Mouse (Mus musculus): ENCODE results near the gene Mrps36. TPM values are rescaled to one million over a fixed set of nuclear protein-coding genes. Genes with fewer than 3 reads are reported as not detected.
"Not testable (repeated sequence)": the region's sequence is repeated elsewhere in the genome, so short reads cannot be mapped to it uniquely, and the experiment has no call there.

Gene Mrps36
- total RNA-seq (2022), result 100 to 1,000 TPM; 111 to 125 (median 118) TPM

GRCm38 (mm10) chr13:100744036-100744744 is at the start of gene Mrps36:
TSS of gene Mrps36 (minus strand) at chr13:100744659.
- peak; percentile 91 to 93 for DNase-seq (ENCODE audit: low spot score in 2 of 2)

- DNase-seq (ENCODE audit: low spot score in 2 of 2), result no peak
These were observed 44.6 kb upstream of the Mrps36 start for GRCm38 (mm10) chr13:100789083-100789482.

GRCm38 (mm10) chr13:100788057-100788456 is 43.6 kb upstream of the Mrps36 start:
- not testable (repeated sequence) for DNase-seq (ENCODE audit: low spot score in 2 of 2)

GRCm38 (mm10) chr13:100787316-100788010 is 43.0 kb upstream of the Mrps36 start:
- no peak for DNase-seq (ENCODE audit: low spot score in 2 of 2)

GRCm38 (mm10) chr13:100786414-100786867 is 42.0 kb upstream of the Mrps36 start, which contains the start of gene Ccnb1:
TSS of gene Ccnb1 (minus strand) at chr13:100786570.
- DNase-seq (ENCODE audit: low spot score in 2 of 2), result peak; percentile 81 to 87

GRCm38 (mm10) chr13:100785806-100786413 is 41.5 kb upstream of the Mrps36 start:
- no peak for DNase-seq (ENCODE audit: low spot score in 2 of 2)

GRCm38 (mm10) chr13:100777491-100777890 is 33.0 kb upstream of the Mrps36 start:
- DNase-seq (ENCODE audit: low spot score in 2 of 2), result no peak

GRCm38 (mm10) chr13:100776710-100777109 is 32.3 kb upstream of the Mrps36 start:
- DNase-seq (ENCODE audit: low spot score in 2 of 2), result no peak

GRCm38 (mm10) chr13:100776056-100776419 is 31.6 kb upstream of the Mrps36 start:
- no peak for DNase-seq (ENCODE audit: low spot score in 2 of 2)

GRCm38 (mm10) chr13:100775252-100776055 is 31.0 kb upstream of the Mrps36 start, which contains the start of gene Cenph:
TSS of gene Cenph (minus strand) at chr13:100775899.
- DNase-seq (ENCODE audit: low spot score in 2 of 2), result peak; percentile 65 to 66

GRCm38 (mm10) chr13:100774704-100775103 is 30.2 kb upstream of the Mrps36 start:
- DNase-seq (ENCODE audit: low spot score in 2 of 2), result no peak

- DNase-seq (ENCODE audit: low spot score in 2 of 2), result no peak
These were observed 10.9 kb upstream of the Mrps36 start for GRCm38 (mm10) chr13:100755329-100755728.

- no peak for DNase-seq (ENCODE audit: low spot score in 2 of 2)
These were observed 9.7 kb upstream of the Mrps36 start for GRCm38 (mm10) chr13:100754186-100754585.

- DNase-seq (ENCODE audit: low spot score in 2 of 2), result no peak
These were observed 8.6 kb upstream of the Mrps36 start for GRCm38 (mm10) chr13:100753011-100753410.

GRCm38 (mm10) chr13:100752529-100752928 is 8.1 kb upstream of the Mrps36 start:
- DNase-seq (ENCODE audit: low spot score in 2 of 2), result no peak

- no peak for DNase-seq (ENCODE audit: low spot score in 2 of 2)
These were observed 6.9 kb upstream of the Mrps36 start for GRCm38 (mm10) chr13:100751402-100751801.

GRCm38 (mm10) chr13:100750799-100751198 is 6.3 kb upstream of the Mrps36 start:
- DNase-seq (ENCODE audit: low spot score in 2 of 2), result no peak

- no peak for DNase-seq (ENCODE audit: low spot score in 2 of 2)
These were observed 4.2 kb upstream of the Mrps36 start for GRCm38 (mm10) chr13:100748638-100749037.

GRCm38 (mm10) chr13:100746090-100746489 is 1.6 kb upstream of the Mrps36 start:
- DNase-seq (ENCODE audit: low spot score in 2 of 2), result no peak

- DNase-seq (ENCODE audit: low spot score in 2 of 2), result no peak
These were observed 968 bp downstream of the Mrps36 start for GRCm38 (mm10) chr13:100743346-100744035.

- no peak for DNase-seq (ENCODE audit: low spot score in 2 of 2)
These were observed 1.6 kb downstream of the Mrps36 start for GRCm38 (mm10) chr13:100742831-100743230.

All from gastrocnemius, adult 8-10 months (tissue).